Mouse (Mus musculus): ENCODE measurements around the gene Grhpr. TPM values are rescaled to one million over a fixed set of nuclear protein-coding genes. Genes with fewer than 3 reads are reported as not detected.

Grhpr gene
- polyA plus RNA-seq, 1 experiment from 2014 or later, result 142 TPM

DNA sequence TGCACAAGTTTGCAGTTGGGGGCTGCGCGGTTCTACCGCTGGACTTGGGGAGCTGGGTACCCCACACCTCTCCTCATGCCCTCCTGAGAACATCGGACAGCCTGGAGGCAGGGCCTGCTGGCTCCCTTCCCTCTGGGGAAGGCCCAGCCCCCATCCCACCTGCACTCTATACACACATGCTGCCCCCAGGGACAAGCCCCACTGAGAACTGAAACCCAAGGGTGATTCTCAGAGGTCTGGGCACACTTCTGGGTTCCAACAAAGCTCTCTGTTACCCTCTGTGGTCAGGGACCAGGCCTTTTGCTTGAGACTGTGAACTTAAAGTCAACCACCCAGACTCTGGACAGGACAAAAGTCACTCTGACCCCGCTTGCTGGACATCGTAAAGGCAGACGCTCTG is 11.1 kb upstream of the Grhpr start:
- Histone ChIP-seq H3K27ac (ENCODE audit: low read length) (no peak overlapping the region), H3K36me3 (ENCODE audit: control insufficient read depth, insufficient read depth, low read length) (no peaks in the 10 kb centered on the region), H3K9me3 (ENCODE audit: control insufficient read depth, low read length) (no peaks in the 10 kb centered on the region), H3K4me2 (ENCODE audit: low read depth, low read length) (no peak overlapping the region), H3K4me1 (ENCODE audit: control insufficient read depth, insufficient read depth, low read length) (0 out of 2 replicates have a peak, but pooled peaks cover 3% of the 10 kb centered on the region), H3K4me3 (ENCODE audit: low read length) (no peak overlapping the region), H3K9ac (ENCODE audit: low read depth, low read length) (no peak overlapping the region), H3K27me3 (replicated peaks; ENCODE audit: control insufficient read depth, insufficient read depth, low read length) (no peaks in the 10 kb centered on the region)
- 88% methylated on average over 7 of the region's 7 CpGs for WGBS
- ATAC-seq, result no peak

DNA sequence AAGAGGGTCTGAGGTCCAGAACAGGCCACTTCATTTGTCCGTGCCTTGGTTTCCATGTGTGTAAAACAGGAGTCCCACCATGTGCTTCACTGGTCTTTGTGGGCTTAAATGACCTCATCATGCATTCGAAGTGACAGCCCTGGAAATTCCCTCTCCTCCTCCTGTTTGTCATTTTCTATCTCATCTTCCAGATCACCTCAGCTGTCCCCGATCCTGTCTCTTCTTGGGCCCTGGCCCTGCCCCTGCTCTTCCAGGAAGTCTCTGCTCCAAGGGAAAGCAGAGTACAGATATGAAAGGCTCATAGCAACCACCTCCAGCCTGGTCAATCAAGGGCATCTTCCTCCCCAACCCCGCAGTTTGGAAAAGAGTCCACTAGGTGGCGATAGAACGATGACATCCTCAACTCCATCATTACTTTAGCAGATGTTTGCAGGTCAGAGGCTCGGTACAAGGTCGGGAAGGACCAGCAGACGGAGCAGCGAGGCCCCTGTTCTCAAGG is 10.5 kb upstream of the Grhpr start:
- H3K36me3 ChIP-seq (ENCODE audit: control insufficient read depth, insufficient read depth, low read length), result no peaks in the 10 kb centered on the region
- H3K27me3 ChIP-seq (replicated peaks; ENCODE audit: control insufficient read depth, insufficient read depth, low read length), result no peaks in the 10 kb centered on the region
- WGBS, result 20% methylated on average over 10 of the region's 10 CpGs
- H3K4me2 ChIP-seq (ENCODE audit: low read depth, low read length), result no peak overlapping the region
- H3K9me3 ChIP-seq (ENCODE audit: control insufficient read depth, low read length), result no peaks in the 10 kb centered on the region
- no peak for ATAC-seq
- H3K27ac ChIP-seq (ENCODE audit: low read length), result no peak overlapping the region
- 0 out of 2 replicates have a peak, but pooled peaks cover 3% of the 10 kb centered on the region for H3K4me1 ChIP-seq (ENCODE audit: control insufficient read depth, insufficient read depth, low read length)
- H3K4me3 ChIP-seq (ENCODE audit: low read length), result no peak overlapping the region
- no peak overlapping the region for H3K9ac ChIP-seq (ENCODE audit: low read depth, low read length)

DNA sequence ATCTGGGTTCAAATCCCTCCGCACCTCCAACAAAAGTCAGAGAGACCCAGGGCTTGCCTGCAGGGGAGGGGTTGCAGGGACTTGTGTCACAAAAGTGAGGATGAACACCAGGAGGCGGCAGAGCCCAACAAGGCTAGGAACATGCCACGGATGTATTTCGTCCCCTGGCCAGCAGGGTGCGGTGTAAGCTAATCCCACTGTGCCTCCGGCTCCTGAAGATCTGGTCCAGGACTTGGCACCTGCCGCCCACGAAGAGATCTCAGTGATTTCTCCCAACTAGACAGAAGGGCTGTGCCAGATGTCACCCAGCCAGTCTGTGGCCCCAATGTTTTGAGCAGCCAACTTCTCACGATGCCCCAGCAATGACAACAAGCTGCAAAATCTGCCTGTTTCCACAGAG is 7.7 kb upstream of the Grhpr start:
- Histone ChIP-seq H3K9ac (ENCODE audit: low read depth, low read length) (no peak overlapping the region), H3K27me3 (replicated peaks; ENCODE audit: control insufficient read depth, insufficient read depth, low read length) (no peaks in the 10 kb centered on the region), H3K36me3 (ENCODE audit: control insufficient read depth, insufficient read depth, low read length) (no peaks in the 10 kb centered on the region), H3K4me3 (ENCODE audit: low read length) (peak overlapping the region; percentile 33), H3K4me2 (ENCODE audit: low read depth, low read length) (peak overlapping the region; percentile 44), H3K9me3 (ENCODE audit: control insufficient read depth, low read length) (no peaks in the 10 kb centered on the region), H3K27ac (ENCODE audit: low read length) (no peak overlapping the region), H3K4me1 (ENCODE audit: control insufficient read depth, insufficient read depth, low read length) (0 out of 2 replicates have a peak, but pooled peaks cover 3% of the 10 kb centered on the region)
- peak; percentile 53 for ATAC-seq
- WGBS, result 12% methylated on average over 9 of the region's 9 CpGs

DNA sequence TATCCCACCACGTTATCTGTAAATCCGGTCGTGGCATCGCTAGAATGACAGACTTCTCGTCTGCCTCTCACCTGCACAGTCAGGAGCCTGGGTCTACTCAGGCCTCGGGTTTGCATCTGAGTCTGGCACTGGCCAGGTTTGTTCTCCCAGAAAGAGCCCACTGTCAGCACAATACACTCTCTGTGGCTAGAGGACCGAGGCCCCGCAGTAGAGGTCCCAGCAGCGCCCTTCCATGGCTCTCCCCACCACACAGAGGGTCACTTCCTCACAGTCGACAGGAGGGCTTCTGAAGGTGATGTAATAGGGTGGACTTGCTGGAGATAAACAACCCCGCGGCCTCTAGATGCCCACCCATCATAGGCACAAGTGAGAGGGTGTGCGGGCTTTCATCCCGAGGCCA is 7.3 kb upstream of the Grhpr start:
- ATAC-seq, result peak; percentile 50
- no peaks in the 10 kb centered on the region for H3K36me3 ChIP-seq (ENCODE audit: control insufficient read depth, insufficient read depth, low read length)
- H3K4me1 ChIP-seq (ENCODE audit: control insufficient read depth, insufficient read depth, low read length), result 0 out of 2 replicates have a peak, but pooled peaks cover 3% of the 10 kb centered on the region
- peak overlapping the region; percentile 33 for H3K4me3 ChIP-seq (ENCODE audit: low read length)
- no peaks in the 10 kb centered on the region for H3K27me3 ChIP-seq (replicated peaks; ENCODE audit: control insufficient read depth, insufficient read depth, low read length)
- H3K9ac ChIP-seq (ENCODE audit: low read depth, low read length), result no peak overlapping the region
- WGBS, result 45% methylated on average over 14 of the region's 14 CpGs
- H3K27ac ChIP-seq (ENCODE audit: low read length), result no peak overlapping the region
- H3K4me2 ChIP-seq (ENCODE audit: low read depth, low read length), result peak overlapping the region; percentile 44
- no peaks in the 10 kb centered on the region for H3K9me3 ChIP-seq (ENCODE audit: control insufficient read depth, low read length)

DNA sequence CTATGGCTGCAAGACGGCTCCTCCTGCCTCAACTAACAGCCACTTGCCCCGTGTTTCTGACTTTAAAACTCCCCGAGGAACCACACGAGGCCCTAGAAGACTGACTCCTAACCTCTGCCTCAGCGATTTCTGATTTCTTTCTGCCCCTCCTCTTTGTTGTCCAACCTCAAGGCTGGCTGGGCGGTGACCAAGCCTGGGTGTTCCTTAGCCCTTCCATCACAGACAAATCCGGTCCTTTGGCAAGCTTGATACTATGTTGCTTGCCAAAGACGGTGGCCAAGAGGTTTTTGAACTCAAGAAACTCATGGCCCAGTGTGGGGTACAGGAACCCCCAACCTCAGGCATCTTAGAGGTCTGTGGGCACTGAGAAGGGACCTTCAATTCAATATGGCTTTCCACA is 6.9 kb upstream of the Grhpr start:
- Histone ChIP-seq H3K4me2 (ENCODE audit: low read depth, low read length) (no peak overlapping the region), H3K27me3 (replicated peaks; ENCODE audit: control insufficient read depth, insufficient read depth, low read length) (no peaks in the 10 kb centered on the region), H3K4me1 (ENCODE audit: control insufficient read depth, insufficient read depth, low read length) (0 out of 2 replicates have a peak, but pooled peaks cover 3% of the 10 kb centered on the region), H3K4me3 (ENCODE audit: low read length) (no peak overlapping the region), H3K36me3 (ENCODE audit: control insufficient read depth, insufficient read depth, low read length) (no peaks in the 10 kb centered on the region), H3K27ac (ENCODE audit: low read length) (no peak overlapping the region), H3K9me3 (ENCODE audit: control insufficient read depth, low read length) (no peaks in the 10 kb centered on the region), H3K9ac (ENCODE audit: low read depth, low read length) (no peak overlapping the region)
- no peak for ATAC-seq
- WGBS, result 79% methylated on average over 8 of the region's 8 CpGs

DNA sequence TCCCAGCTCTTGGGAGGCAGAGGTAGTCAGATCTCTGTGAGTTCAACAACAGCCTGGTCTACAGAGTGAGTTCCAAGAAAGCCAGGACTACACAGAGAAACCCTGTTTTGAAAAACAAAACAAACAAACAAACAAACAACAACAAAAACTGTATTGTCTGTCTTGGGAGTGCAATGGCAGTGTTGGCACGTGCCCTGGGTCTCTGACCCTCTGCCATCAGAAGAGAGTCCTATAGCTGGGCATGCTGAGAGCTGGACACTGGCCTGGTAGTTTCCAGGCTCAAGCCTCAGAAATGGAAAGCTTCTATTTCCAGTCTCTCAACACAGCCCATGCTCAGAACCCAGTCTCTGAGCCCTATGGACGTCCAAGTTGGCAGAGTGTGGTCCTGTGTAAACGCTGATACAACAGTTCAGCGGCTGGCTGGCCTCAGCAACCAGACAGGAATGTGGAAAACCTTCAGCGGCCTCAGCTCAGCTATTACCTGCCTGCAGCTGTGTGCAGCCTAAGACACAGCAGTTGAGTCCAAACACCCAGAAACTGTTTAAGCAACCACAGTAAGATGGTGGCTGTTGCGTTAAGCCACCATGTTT is 5.1 kb upstream of the Grhpr start:
- no peak for ATAC-seq
- H3K36me3 ChIP-seq (ENCODE audit: control insufficient read depth, insufficient read depth, low read length), result no peaks in the 10 kb centered on the region
- 64% methylated on average over 6 of the region's 6 CpGs for WGBS
- H3K27me3 ChIP-seq (replicated peaks; ENCODE audit: control insufficient read depth, insufficient read depth, low read length), result no peaks in the 10 kb centered on the region
- no peak overlapping the region for H3K4me3 ChIP-seq (ENCODE audit: low read length)
- H3K4me1 ChIP-seq (ENCODE audit: control insufficient read depth, insufficient read depth, low read length), result 0 out of 2 replicates have a peak, but pooled peaks cover 3% of the 10 kb centered on the region
- no peak overlapping the region for H3K4me2 ChIP-seq (ENCODE audit: low read depth, low read length)
- H3K9ac ChIP-seq (ENCODE audit: low read depth, low read length), result no peak overlapping the region
- H3K27ac ChIP-seq (ENCODE audit: low read length), result no peak overlapping the region
- H3K9me3 ChIP-seq (ENCODE audit: control insufficient read depth, low read length), result no peaks in the 10 kb centered on the region

DNA sequence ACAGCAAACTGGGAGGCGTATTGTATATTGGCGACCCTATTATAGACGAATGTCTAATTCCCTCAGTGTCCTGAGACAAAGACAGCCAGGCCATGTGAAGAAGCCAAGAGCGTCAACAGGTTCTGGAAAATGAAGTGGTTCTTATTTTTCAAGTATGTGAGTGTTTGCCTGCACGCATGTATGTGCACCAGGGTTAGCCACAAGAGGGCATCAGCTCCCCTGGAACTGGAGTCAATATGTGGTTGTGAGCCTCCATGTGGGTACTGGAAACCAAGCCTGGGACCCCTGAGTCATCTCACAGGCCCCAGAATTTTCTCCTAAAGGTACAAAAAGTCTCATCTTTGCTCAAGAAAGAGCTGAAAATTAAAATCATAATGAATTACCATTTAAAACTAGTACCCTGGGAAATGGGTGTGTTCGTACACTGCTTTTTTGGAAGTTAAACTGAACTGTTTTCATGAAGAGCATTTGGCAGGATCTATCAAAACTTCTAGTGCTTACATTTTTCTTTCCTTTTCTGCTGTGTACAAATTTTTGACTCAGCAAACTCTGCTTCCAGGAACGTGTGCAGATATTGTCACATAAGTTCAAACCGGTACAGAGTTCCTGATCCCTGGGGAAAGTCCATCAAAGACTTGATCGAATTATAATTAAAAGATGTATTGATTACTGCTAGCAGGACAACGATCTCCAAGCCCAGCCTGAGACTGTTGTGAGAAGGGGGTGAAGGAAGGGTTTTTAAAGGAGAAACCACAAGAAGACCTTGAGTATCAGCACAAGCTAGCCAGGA is 4.1 kb upstream of the Grhpr start:
- no peaks in the 10 kb centered on the region for H3K9me3 ChIP-seq (ENCODE audit: control insufficient read depth, low read length)
- H3K4me3 ChIP-seq (ENCODE audit: low read length), result no peak overlapping the region
- no peak overlapping the region for H3K9ac ChIP-seq (ENCODE audit: low read depth, low read length)
- no peaks in the 10 kb centered on the region for H3K27me3 ChIP-seq (replicated peaks; ENCODE audit: control insufficient read depth, insufficient read depth, low read length)
- no peaks in the 10 kb centered on the region for H3K36me3 ChIP-seq (ENCODE audit: control insufficient read depth, insufficient read depth, low read length)
- no peak for ATAC-seq
- peaks cover 7% of the 10 kb centered on the region; the same call in 1 of the 2 replicates for H3K4me1 ChIP-seq (ENCODE audit: control insufficient read depth, insufficient read depth, low read length)
- no peak overlapping the region for H3K27ac ChIP-seq (ENCODE audit: low read length)
- no peak overlapping the region for H3K4me2 ChIP-seq (ENCODE audit: low read depth, low read length)
- WGBS, result 88% methylated on average over 10 of the region's 10 CpGs

DNA sequence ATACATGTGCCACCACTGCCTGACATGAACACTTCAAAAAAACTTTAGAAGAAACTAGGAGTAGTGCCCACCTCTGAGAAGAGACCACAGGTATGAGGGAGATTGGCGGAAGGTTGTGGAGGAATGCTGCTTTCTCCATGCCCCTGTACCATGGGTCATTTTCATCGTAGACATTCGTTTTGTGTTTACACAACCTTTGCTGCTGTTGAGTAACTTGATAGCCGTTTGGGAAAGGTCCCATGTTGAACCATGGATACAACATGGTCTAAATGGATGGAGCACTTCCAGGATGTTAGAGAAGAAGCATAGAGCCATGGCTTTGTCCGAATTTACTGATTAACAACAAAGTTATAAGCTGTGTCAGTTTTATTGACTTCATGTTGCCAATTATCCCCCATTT is 3.0 kb upstream of the Grhpr start:
- Histone ChIP-seq H3K27me3 (replicated peaks; ENCODE audit: control insufficient read depth, insufficient read depth, low read length) (no peaks in the 10 kb centered on the region), H3K27ac (ENCODE audit: low read length) (no peak overlapping the region), H3K4me1 (ENCODE audit: control insufficient read depth, insufficient read depth, low read length) (peaks cover 16% of the 10 kb centered on the region), H3K4me2 (ENCODE audit: low read depth, low read length) (no peak overlapping the region), H3K4me3 (ENCODE audit: low read length) (no peak overlapping the region), H3K9me3 (ENCODE audit: control insufficient read depth, low read length) (no peaks in the 10 kb centered on the region), H3K9ac (ENCODE audit: low read depth, low read length) (no peak overlapping the region), H3K36me3 (ENCODE audit: control insufficient read depth, insufficient read depth, low read length) (no peaks in the 10 kb centered on the region)
- WGBS, result 65% methylated on average over 5 of the region's 5 CpGs
- no peak for ATAC-seq

DNA sequence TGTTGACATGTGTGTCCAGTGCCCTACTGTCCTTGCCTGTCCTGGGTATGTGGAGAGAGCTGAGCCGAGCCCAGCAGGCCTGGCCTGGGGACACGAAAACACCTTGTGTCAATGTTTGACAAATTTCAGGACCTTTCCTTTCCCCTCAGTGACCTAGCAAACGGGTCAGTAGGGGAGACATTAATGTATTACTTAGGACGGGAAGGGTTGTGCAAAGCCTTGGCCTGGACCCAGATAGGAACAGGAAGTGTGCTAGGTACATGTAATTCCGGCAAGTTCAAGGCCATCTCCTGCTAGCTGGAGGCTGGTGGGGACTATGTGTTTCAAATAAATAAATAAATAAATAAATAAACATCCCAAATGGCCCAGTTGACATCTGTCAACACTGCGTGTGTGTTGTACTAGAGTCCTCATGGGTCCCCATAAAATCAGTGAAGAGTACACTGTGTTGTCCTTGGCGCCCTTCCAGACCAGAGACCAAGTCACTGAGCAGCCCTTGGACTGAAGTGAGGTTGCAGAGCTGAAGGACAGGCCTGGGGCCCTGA is 1.3 kb upstream of the Grhpr start:
- no peak overlapping the region for H3K4me3 ChIP-seq (ENCODE audit: low read length)
- peaks cover 17% of the 10 kb centered on the region for H3K4me1 ChIP-seq (ENCODE audit: control insufficient read depth, insufficient read depth, low read length)
- H3K27me3 ChIP-seq (replicated peaks; ENCODE audit: control insufficient read depth, insufficient read depth, low read length), result no peaks in the 10 kb centered on the region
- no peaks in the 10 kb centered on the region for H3K9me3 ChIP-seq (ENCODE audit: control insufficient read depth, low read length)
- ATAC-seq, result no peak
- no peak overlapping the region for H3K4me2 ChIP-seq (ENCODE audit: low read depth, low read length)
- H3K9ac ChIP-seq (ENCODE audit: low read depth, low read length), result no peak overlapping the region
- no peak overlapping the region for H3K27ac ChIP-seq (ENCODE audit: low read length)
- 0 out of 2 replicates have a peak, but pooled peaks cover 3% of the 10 kb centered on the region for H3K36me3 ChIP-seq (ENCODE audit: control insufficient read depth, insufficient read depth, low read length)
- WGBS, result 62% methylated on average over 7 of the region's 7 CpGs

All from intestine, embryonic 16.5 days (tissue).